In genomic region chr10:80589127-80589878, GRCm38 (mm10) we compare ENCODE assay signal across 7 mouse cellular contexts. TPM values are rescaled to one million over a fixed set of nuclear protein-coding genes. Genes with fewer than 3 reads are reported as not detected.
A peak's percentile ranks its signal among the peaks of the same experiment; 100 is the strongest.
DNase-seq lines count a peak whose midpoint lies in the region; ATAC-seq and TF ChIP-seq lines count a peak whose summit lies in the region.

No protein-coding gene starts in this region.

- no peak for TF ChIP-seq CTCF in left cerebral cortex, adult 2 months (IDR thresholded peaks at IDR 0.05)

- peak overlapping the region; percentile 99 for H3K4me2 ChIP-seq in forebrain, embryonic 14.5 days (ENCODE audit: low read length)
- H3K4me2 ChIP-seq in liver, embryonic 15.5 days = peak overlapping the region; percentile 93

- H3K4me1 ChIP-seq in forebrain, embryonic 14.5 days (ENCODE audit: control insufficient read depth, insufficient read depth, low read length) = peaks cover 9% of the 10 kb centered on the region
- peaks cover 65% of the 10 kb centered on the region for H3K4me1 ChIP-seq in liver, embryonic 15.5 days (replicated peaks)

- no peaks in the 10 kb centered on the region for H3K9me3 ChIP-seq in forebrain, embryonic 14.5 days (replicated peaks; ENCODE audit: control insufficient read depth, low read length)
- no peaks in the 10 kb centered on the region for H3K9me3 ChIP-seq in liver, embryonic 15.5 days (replicated peaks)

- H3K27me3 ChIP-seq in forebrain, embryonic 14.5 days (replicated peaks; ENCODE audit: control insufficient read depth, insufficient read depth, low read length) = no peaks in the 10 kb centered on the region
- H3K27me3 ChIP-seq in liver, embryonic 15.5 days = no peaks in the 10 kb centered on the region
- H3K27me3 ChIP-seq in splenic B cell, adult 2 months (ENCODE audit: control insufficient read depth, insufficient read depth, low read length, poor library complexity, severe bottlenecking) = no peaks in the 10 kb centered on the region

- H3K4me3 ChIP-seq in left cerebral cortex, adult 2 months = peak overlapping the region; percentile 86
- peak overlapping the region; percentile 89 for H3K4me3 ChIP-seq in forebrain, embryonic 14.5 days (ENCODE audit: low read depth, low read length)
- H3K4me3 ChIP-seq in liver, embryonic 15.5 days (replicated peaks) = peak overlapping the region; percentile 92

- peak overlapping the region; percentile 90 for H3K9ac ChIP-seq in forebrain, embryonic 14.5 days (ENCODE audit: low read length)
- H3K9ac ChIP-seq in liver, embryonic 15.5 days = peak overlapping the region; percentile 95

- intact Hi-C loops in left cerebral cortex, adult 2 months (cut with DNase I) = no loop called here

- H3K36me3 ChIP-seq in forebrain, embryonic 14.5 days (ENCODE audit: control insufficient read depth, insufficient read depth, low read length) = peaks cover 7% of the 10 kb centered on the region; the same call in 1 of the 2 replicates
- H3K36me3 ChIP-seq in liver, embryonic 15.5 days (replicated peaks) = peaks cover 22% of the 10 kb centered on the region; the same call in 1 of the 2 replicates
- H3K36me3 ChIP-seq in splenic B cell, adult 2 months (ENCODE audit: control insufficient read depth, insufficient read depth, low read length, poor library complexity, severe bottlenecking) = peaks cover 3% of the 10 kb centered on the region; the same call in 1 of the 2 replicates

- WGBS in forebrain, embryonic 14.5 days = 21% methylated on average over 12 of the region's 12 CpGs
- 7% methylated on average over 12 of the region's 12 CpGs for WGBS in liver, embryonic 15.5 days (ENCODE audit: insufficient replicate concordance)

- no peak for DNase-seq in left cerebral cortex, adult 2 months (ENCODE audit: extremely low spot score in 1 of 2, low spot score in 2 of 2)
- no peak for DNase-seq in left cerebral cortex, adult 11 months (ENCODE audit: low spot score)
- no peak for DNase-seq in forebrain, embryonic 14.5 days (ENCODE audit: low spot score)
- peak; percentile 86 for DNase-seq in splenic B cell, adult 2 months (ENCODE audit: low read depth, low spot score)
- DNase-seq in frontal cortex, postnatal 25 days (ENCODE audit: low spot score in 2 of 2) = no peak

- peak overlapping the region; percentile 85 for H3K27ac ChIP-seq in left cerebral cortex, adult 2 months
- H3K27ac ChIP-seq in forebrain, embryonic 14.5 days (ENCODE audit: low read depth, low read length) = peak overlapping the region; percentile 58; the same call in 1 of the 2 replicates
- peak overlapping the region; percentile 78 for H3K27ac ChIP-seq in liver, embryonic 15.5 days (replicated peaks)

- ATAC-seq in activated CD4-positive, CD25-positive, alpha-beta regulatory T cell, adult 4 months = peak; percentile 7
- no peak for ATAC-seq in forebrain, embryonic 14.5 days
- no peak for ATAC-seq in liver, embryonic 15.5 days (ENCODE audit: insufficient read depth)

RNA-seq across cellular contexts. Expression of gene Abhd17a, which starts 0.8 kb away (rescaled TPM):
- 100 to 1,000 TPM; 185 to 191 TPM for total RNA-seq in left cerebral cortex, adult 2 months (2021)
- polyA plus RNA-seq in activated CD4-positive, CD25-positive, alpha-beta regulatory T cell, adult 4 months (2017; shearing (Covaris generic)) = 10 to 100 TPM in 1 of 2 experiments, 1 to 10 TPM in 1; 9.4 to 11.8 TPM
- polyA plus RNA-seq in forebrain, embryonic 14.5 days (2014; fragmentation: Nextera tagmentation; extraction: Ambion mirVana) = 118 and 126 TPM in 2 replicates
- polyA plus RNA-seq in liver, embryonic 15.5 days (2015; fragmentation: Nextera tagmentation; extraction: Ambion mirVana) = 50.8 and 62.8 TPM in 2 replicates

RNA-seq across cellular contexts. Expression of gene Klf16, which starts 12.2 kb away (rescaled TPM):
- 10 to 100 TPM; 48.2 to 59.7 TPM for total RNA-seq in left cerebral cortex, adult 2 months (2021)
- polyA plus RNA-seq in activated CD4-positive, CD25-positive, alpha-beta regulatory T cell, adult 4 months (2017; shearing (Covaris generic)) = 1 to 10 TPM; 5.2 to 8.1 TPM
- 6.2 and 6.6 TPM in 2 replicates for polyA plus RNA-seq in forebrain, embryonic 14.5 days (2014; fragmentation: Nextera tagmentation; extraction: Ambion mirVana)
- polyA plus RNA-seq in liver, embryonic 15.5 days (2015; fragmentation: Nextera tagmentation; extraction: Ambion mirVana) = 11.7 and 12.1 TPM in 2 replicates

RNA-seq across cellular contexts. Expression of gene Scamp4, which starts 13.4 kb away (rescaled TPM):
- 10 to 100 TPM; 41.5 to 44.8 TPM for total RNA-seq in left cerebral cortex, adult 2 months (2021)
- 100 to 1,000 TPM; 104 to 107 TPM for polyA plus RNA-seq in activated CD4-positive, CD25-positive, alpha-beta regulatory T cell, adult 4 months (2017; shearing (Covaris generic))
- 57.7 and 61.9 TPM in 2 replicates for polyA plus RNA-seq in forebrain, embryonic 14.5 days (2014; fragmentation: Nextera tagmentation; extraction: Ambion mirVana)
- 41.9 and 45.3 TPM in 2 replicates for polyA plus RNA-seq in liver, embryonic 15.5 days (2015; fragmentation: Nextera tagmentation; extraction: Ambion mirVana)

RNA-seq across cellular contexts. Expression of gene Adat3, which starts 13.4 kb away (rescaled TPM):
- total RNA-seq in left cerebral cortex, adult 2 months (2021) = 1 to 10 TPM; 1.3 to 5.6 TPM
- 1 to 10 TPM; 2.5 to 3.7 TPM for polyA plus RNA-seq in activated CD4-positive, CD25-positive, alpha-beta regulatory T cell, adult 4 months (2017; shearing (Covaris generic))
- 3.6 and 7.4 TPM in 2 replicates for polyA plus RNA-seq in forebrain, embryonic 14.5 days (2014; fragmentation: Nextera tagmentation; extraction: Ambion mirVana)
- 4.8 and 5.8 TPM in 2 replicates for polyA plus RNA-seq in liver, embryonic 15.5 days (2015; fragmentation: Nextera tagmentation; extraction: Ambion mirVana)

RNA-seq across cellular contexts. Expression of gene Gm49322, which starts 16.5 kb away (rescaled TPM):
- total RNA-seq in left cerebral cortex, adult 2 months (2021) = 1 to 10 TPM; 2.7 to 4.2 TPM
- 10 to 100 TPM in 1 of 2 experiments, 1 to 10 TPM in 1; 9.5 to 11.5 TPM for polyA plus RNA-seq in activated CD4-positive, CD25-positive, alpha-beta regulatory T cell, adult 4 months (2017; shearing (Covaris generic))
- 1.1 and 1.6 TPM in 2 replicates for polyA plus RNA-seq in forebrain, embryonic 14.5 days (2014; fragmentation: Nextera tagmentation; extraction: Ambion mirVana)
- polyA plus RNA-seq in liver, embryonic 15.5 days (2015; fragmentation: Nextera tagmentation; extraction: Ambion mirVana) = 1.5 TPM in 2 replicates
